Mouse (Mus musculus) frontal cortex, postnatal 14 days (tissue): Measurements from ENCODE around the gene Ripor2.
A peak's percentile ranks its signal among the peaks of the same experiment; 100 is the strongest.

Experiments used
- DNase-seq, 2 experiments: peaks; one replicate each; pipeline ENCODE4 v3.0.0; 2022; ENCODE audit warnings: low spot score in 2 of 2

Ripor2 gene

GRCm38 (mm10) chr13:24617076-24617798, 35.2 kb downstream of the Ripor2 start:
- DNase-seq, result no peak

- no peak for DNase-seq
These were observed 35.8 kb downstream of the Ripor2 start for GRCm38 (mm10) chr13:24617799-24618130.

- DNase-seq, result no peak
These were observed 37.7 kb downstream of the Ripor2 start for GRCm38 (mm10) chr13:24619711-24620110.

- DNase-seq, result no peak
These were observed 38.5 kb downstream of the Ripor2 start for GRCm38 (mm10) chr13:24620439-24620838.

- no peak for DNase-seq
These were observed 41.6 kb downstream of the Ripor2 start for GRCm38 (mm10) chr13:24623631-24624030.

GRCm38 (mm10) chr13:24625071-24625470, 43.1 kb downstream of the Ripor2 start:
- DNase-seq, result no peak

GRCm38 (mm10) chr13:24626698-24627436, 44.9 kb downstream of the Ripor2 start:
- no peak for DNase-seq

GRCm38 (mm10) chr13:24628192-24628591, 46.2 kb downstream of the Ripor2 start:
- no peak for DNase-seq

- no peak for DNase-seq
These were observed 47.2 kb downstream of the Ripor2 start for GRCm38 (mm10) chr13:24629073-24629621.

- DNase-seq, result no peak
These were observed 48.4 kb downstream of the Ripor2 start for GRCm38 (mm10) chr13:24630364-24630763.

GRCm38 (mm10) chr13:24632988-24633577, 51.1 kb downstream of the Ripor2 start:
- DNase-seq, result no peak

GRCm38 (mm10) chr13:24634346-24635120, 52.5 kb downstream of the Ripor2 start:
- no peak for DNase-seq

GRCm38 (mm10) chr13:24638371-24639214, 56.6 kb downstream of the Ripor2 start:
- peak in 1 of 2 experiments; percentile 58 for DNase-seq

- no peak for DNase-seq
These were observed 57.5 kb downstream of the Ripor2 start for GRCm38 (mm10) chr13:24639215-24640165.

- no peak for DNase-seq
These were observed 58.2 kb downstream of the Ripor2 start for GRCm38 (mm10) chr13:24640166-24640560.

GRCm38 (mm10) chr13:24640836-24641385, 58.9 kb downstream of the Ripor2 start:
- no peak for DNase-seq

- no peak for DNase-seq
These were observed 59.8 kb downstream of the Ripor2 start for GRCm38 (mm10) chr13:24641491-24642430.

- no peak for DNase-seq
These were observed 63.2 kb downstream of the Ripor2 start for GRCm38 (mm10) chr13:24645146-24645545.
